ENCODE assay signal across 25 mouse cellular contexts in genomic region chr2:167326582-167326981, GRCm38 (mm10). TPM values are rescaled to one million over a fixed set of nuclear protein-coding genes. Genes with fewer than 3 reads are reported as not detected.
DNase-seq lines count a peak whose midpoint lies in the region; ATAC-seq and TF ChIP-seq lines count a peak whose summit lies in the region.
"Had no signal": no experiment of that assay in that cellular context is flagged by ENCODE, and none has a peak within 500 bp of the region (broad histone marks: within the 10 kb centered on the region; RNA-seq: fewer than 3 reads in every experiment).

No protein-coding gene starts in this region.

- no peaks in the 10 kb centered on the region for H3K36me3 ChIP-seq in midbrain, embryonic 13.5 days
- H3K36me3 ChIP-seq in midbrain, embryonic 11.5 days (ENCODE audit: control insufficient read depth, insufficient read depth, low read length): no peaks in the 10 kb centered on the region
- H3K36me3 ChIP-seq: embryonic facial prominence, embryonic 12.5 days; embryonic facial prominence, embryonic 15.5 days; forebrain, embryonic 12.5 days; forebrain, embryonic 15.5 days; heart, embryonic 13.5 days; hindbrain, embryonic 13.5 days had no signal

- no peak for TF ChIP-seq POLR2A in olfactory bulb, adult 2 months (IDR thresholded peaks at IDR 0.05; ENCODE audit: insufficient read depth, low read depth, low read length)

- no peak overlapping the region for H3K4me2 ChIP-seq in midbrain, embryonic 13.5 days (replicated peaks)
- H3K4me2 ChIP-seq in midbrain, embryonic 11.5 days: no peak overlapping the region
- H3K4me2 ChIP-seq: embryonic facial prominence, embryonic 12.5 days; embryonic facial prominence, embryonic 15.5 days; forebrain, embryonic 12.5 days; forebrain, embryonic 15.5 days; heart, embryonic 13.5 days; hindbrain, embryonic 13.5 days had no signal

- no peaks in the 10 kb centered on the region for H3K9me3 ChIP-seq in midbrain, embryonic 13.5 days
- no peaks in the 10 kb centered on the region for H3K9me3 ChIP-seq in midbrain, embryonic 11.5 days (ENCODE audit: control insufficient read depth, low read length)
- H3K9me3 ChIP-seq: embryonic facial prominence, embryonic 12.5 days; embryonic facial prominence, embryonic 15.5 days; forebrain, embryonic 12.5 days; forebrain, embryonic 15.5 days; heart, embryonic 13.5 days; hindbrain, embryonic 13.5 days had no signal

- no peak for ATAC-seq in midbrain, embryonic 13.5 days
- ATAC-seq in midbrain, embryonic 11.5 days (ENCODE audit: low FRiP score): no peak
- ATAC-seq in erythroblast, adult 5-6 weeks (replicated peaks; ENCODE audit: low FRiP score, poor library complexity, severe bottlenecking): no peak
- ATAC-seq: CD4-positive, CD25-positive, alpha-beta regulatory T cell, adult 4 months; forebrain, embryonic 15.5 days had no signal

- no peak for TF ChIP-seq CTCF in layer of hippocampus, adult 2 months (conservative IDR thresholded peaks at IDR 0.05)
- no peak for TF ChIP-seq CTCF in olfactory bulb, adult 2 months (IDR thresholded peaks at IDR 0.05; ENCODE audit: insufficient read depth, low read depth, low read length)

- no peak for DNase-seq in layer of hippocampus, adult 2 months (ENCODE audit: low spot score in 2 of 2)
- DNase-seq in layer of hippocampus, postnatal 36 days: no peak
- no peak for DNase-seq in midbrain, embryonic 11.5 days (ENCODE audit: low spot score, missing footprints)
- DNase-seq in R1 (ENCODE audit: low read depth, low spot score): peak; percentile 93
- DNase-seq: adrenal gland, adult 2 months; adrenal gland, postnatal 14 days; cerebellum, adult 11 months; cerebellum, adult 2 months; cerebellum, adult 9-11 months; cerebellum, postnatal 25 days; gastrocnemius, postnatal 25 days; heart, adult 18-20 months; heart, postnatal 14 days; heart, postnatal 4 days had no signal

- H3K27ac ChIP-seq in layer of hippocampus, adult 2 months: peak overlapping the region; percentile 29
- 0 out of 2 replicates have a peak overlapping the region, but pooled peaks have one; percentile 15 for H3K27ac ChIP-seq in midbrain, embryonic 13.5 days
- no peak overlapping the region for H3K27ac ChIP-seq in midbrain, embryonic 11.5 days (ENCODE audit: low read depth, low read length)
- peak overlapping the region; percentile 67 for H3K27ac ChIP-seq in olfactory bulb, adult 2 months (ENCODE audit: insufficient read depth, low read depth, low read length)
- H3K27ac ChIP-seq: embryonic facial prominence, embryonic 12.5 days; embryonic facial prominence, embryonic 15.5 days; forebrain, embryonic 12.5 days; forebrain, embryonic 15.5 days; heart, embryonic 13.5 days; hindbrain, embryonic 13.5 days had no signal

- H3K9ac ChIP-seq in midbrain, embryonic 13.5 days (replicated peaks): no peak overlapping the region
- H3K9ac ChIP-seq in midbrain, embryonic 11.5 days (ENCODE audit: low read length): no peak overlapping the region
- H3K9ac ChIP-seq: embryonic facial prominence, embryonic 12.5 days; embryonic facial prominence, embryonic 15.5 days; forebrain, embryonic 12.5 days; forebrain, embryonic 15.5 days; heart, embryonic 13.5 days; hindbrain, embryonic 13.5 days had no signal

- H3K27me3 ChIP-seq in midbrain, embryonic 13.5 days: no peaks in the 10 kb centered on the region
- no peaks in the 10 kb centered on the region for H3K27me3 ChIP-seq in midbrain, embryonic 11.5 days (ENCODE audit: control insufficient read depth, insufficient read depth, low read length)
- H3K27me3 ChIP-seq: embryonic facial prominence, embryonic 12.5 days; embryonic facial prominence, embryonic 15.5 days; forebrain, embryonic 12.5 days; forebrain, embryonic 15.5 days; heart, embryonic 13.5 days; hindbrain, embryonic 13.5 days had no signal

- H3K4me3 ChIP-seq in layer of hippocampus, adult 2 months: no peak overlapping the region
- no peak overlapping the region for H3K4me3 ChIP-seq in midbrain, embryonic 13.5 days (replicated peaks)
- H3K4me3 ChIP-seq in midbrain, embryonic 11.5 days (ENCODE audit: low read depth, low read length): no peak overlapping the region
- H3K4me3 ChIP-seq in olfactory bulb, adult 2 months (ENCODE audit: insufficient read depth, low read depth, low read length): no peak overlapping the region
- H3K4me3 ChIP-seq: embryonic facial prominence, embryonic 12.5 days; embryonic facial prominence, embryonic 15.5 days; erythroblast, embryonic 14.5 days; forebrain, embryonic 12.5 days; forebrain, embryonic 15.5 days; heart, embryonic 13.5 days; hindbrain, embryonic 13.5 days had no signal

- peaks cover 48% of the 10 kb centered on the region for H3K4me1 ChIP-seq in midbrain, embryonic 13.5 days (replicated peaks)
- peaks cover 12% of the 10 kb centered on the region for H3K4me1 ChIP-seq in midbrain, embryonic 11.5 days (ENCODE audit: control insufficient read depth, insufficient read depth, low read length)
- peaks cover 36% of the 10 kb centered on the region for H3K4me1 ChIP-seq in olfactory bulb, adult 2 months (ENCODE audit: control insufficient read depth, insufficient read depth, low read length)

- WGBS in midbrain, embryonic 13.5 days: 50% methylated on average over 9 of the region's 9 CpGs
- WGBS in midbrain, embryonic 11.5 days: 51% methylated on average over 9 of the region's 9 CpGs
- 38% methylated on average over 9 of the region's 9 CpGs for WGBS in olfactory bulb, adult 2 months

RNA-seq across cellular contexts. Expression of gene B4galt5, which starts 22.4 kb away (rescaled TPM):
- 10 to 100 TPM; 38.1 to 43.9 TPM for total RNA-seq in layer of hippocampus, adult 2 months (2021)
- 10 to 100 TPM; 44.2 to 49.7 TPM for total RNA-seq in layer of hippocampus, postnatal 36 days (2021)
- polyA plus RNA-seq in midbrain, embryonic 13.5 days (2015; fragmentation: Nextera tagmentation; extraction: Ambion mirVana): 10.6 and 11.2 TPM in 2 replicates
- polyA plus RNA-seq in midbrain, embryonic 11.5 days (2014; fragmentation: Nextera tagmentation; extraction: Ambion mirVana): 15.0 and 19.8 TPM in 2 replicates
- not detected in 2 replicates for polyA plus RNA-seq in olfactory bulb, adult 2 months (2012; ENCODE audit: insufficient read depth, insufficient read length, low replicate concordance, missing spikeins)
- 12.1 and 17.9 TPM in 2 replicates for total RNA-seq in erythroblast, adult 5-6 weeks (2015; ENCODE audit: low replicate concordance)
- total RNA-seq in erythroblast, adult 5-6 weeks (2017; ENCODE audit: low replicate concordance): 4.8 and 9.8 TPM in 2 replicates
